Mouse (Mus musculus) spleen, postnatal 36 days (tissue): ENCODE measurements around the gene Gpr18.

Source experiments
- DNase-seq, 2 experiments: peaks; one replicate each; pipeline ENCODE4 v3.0.0; 2022; ENCODE audit warnings: low spot score in 2 of 2, mixed read lengths in 1 of 2

Gene Gpr18

GRCm38 (mm10) chr14:121949436-121949835 lies 33.9 kb upstream of the Gpr18 start:
- no peak for DNase-seq

- no peak for DNase-seq
Measured at GRCm38 (mm10) chr14:121947966-121948365, 32.4 kb upstream of the Gpr18 start.

GRCm38 (mm10) chr14:121947201-121947760 lies 31.7 kb upstream of the Gpr18 start:
- DNase-seq: no peak

GRCm38 (mm10) chr14:121946728-121947127 lies 31.1 kb upstream of the Gpr18 start:
- DNase-seq: no peak

- no peak for DNase-seq
Measured at GRCm38 (mm10) chr14:121946131-121946530, 30.6 kb upstream of the Gpr18 start.

GRCm38 (mm10) chr14:121939582-121939981 lies 24.0 kb upstream of the Gpr18 start:
- DNase-seq: no peak

- peak; percentile 76 to 78 for DNase-seq
Measured at GRCm38 (mm10) chr14:121938256-121939191, 22.9 kb upstream of the Gpr18 start.

- peak; percentile 62 to 68 for DNase-seq
Measured at GRCm38 (mm10) chr14:121937601-121938255, 22.1 kb upstream of the Gpr18 start.

- no peak for DNase-seq
Measured at GRCm38 (mm10) chr14:121936856-121937255, 21.3 kb upstream of the Gpr18 start.

- DNase-seq: no peak
Measured at GRCm38 (mm10) chr14:121936356-121936755, 20.8 kb upstream of the Gpr18 start.

- DNase-seq: no peak
Measured at GRCm38 (mm10) chr14:121934597-121934946, 19.0 kb upstream of the Gpr18 start.

GRCm38 (mm10) chr14:121933906-121934596 lies 18.5 kb upstream of the Gpr18 start:
- DNase-seq: no peak

GRCm38 (mm10) chr14:121932180-121932579 lies 16.6 kb upstream of the Gpr18 start:
- DNase-seq: no peak

- DNase-seq: peak; percentile 77 to 78
Measured at GRCm38 (mm10) chr14:121931594-121931993, 16.0 kb upstream of the Gpr18 start.

GRCm38 (mm10) chr14:121930731-121931383 lies 15.3 kb upstream of the Gpr18 start:
- no peak for DNase-seq

- peak; percentile 60 to 70 for DNase-seq
Measured at GRCm38 (mm10) chr14:121929243-121929951, 13.8 kb upstream of the Gpr18 start.

GRCm38 (mm10) chr14:121928375-121929137 lies 13.0 kb upstream of the Gpr18 start:
- peak; percentile 61 to 80 for DNase-seq

GRCm38 (mm10) chr14:121927451-121927850 lies 11.9 kb upstream of the Gpr18 start:
- no peak for DNase-seq

GRCm38 (mm10) chr14:121926901-121927300 lies 11.3 kb upstream of the Gpr18 start:
- no peak for DNase-seq

GRCm38 (mm10) chr14:121924876-121925275 lies 9.3 kb upstream of the Gpr18 start:
- DNase-seq: no peak
